Mouse (Mus musculus) spleen, postnatal 36 days (tissue): ENCODE measurements around the gene Olfr91.
"Not testable (repeated sequence)": the region's sequence is repeated elsewhere in the genome, so short reads cannot be mapped to it uniquely, and the experiment has no call there.

Source experiments
- DNase-seq, 2 experiments: peaks; one replicate each; pipeline ENCODE4 v3.0.0; 2022; ENCODE audit warnings: low spot score in 2 of 2, mixed read lengths in 1 of 2

Olfr91 gene

DNA sequence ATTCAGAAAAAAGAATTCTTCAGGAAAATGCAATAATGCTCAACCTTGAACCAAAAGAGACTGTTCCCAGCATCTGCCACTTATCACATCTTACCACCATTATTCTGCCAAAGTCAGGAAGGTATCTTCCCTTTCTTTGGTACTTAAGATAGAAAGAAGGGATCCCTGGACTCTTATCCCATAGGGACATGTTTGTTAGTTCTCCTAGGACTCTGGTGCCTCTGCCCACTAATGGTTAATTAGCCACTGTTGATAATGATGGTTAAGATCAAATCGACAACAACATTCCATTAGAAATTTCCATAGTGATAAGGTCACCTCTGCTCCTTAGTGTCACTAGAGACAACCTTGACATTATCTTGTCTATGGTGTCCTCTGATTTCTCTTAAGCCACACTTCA lies at the start of gene Olfr91:
TSS of gene Olfr91 (minus strand) at position 101 of the 400 bp plus-strand sequence.
- no peak for DNase-seq

DNA sequence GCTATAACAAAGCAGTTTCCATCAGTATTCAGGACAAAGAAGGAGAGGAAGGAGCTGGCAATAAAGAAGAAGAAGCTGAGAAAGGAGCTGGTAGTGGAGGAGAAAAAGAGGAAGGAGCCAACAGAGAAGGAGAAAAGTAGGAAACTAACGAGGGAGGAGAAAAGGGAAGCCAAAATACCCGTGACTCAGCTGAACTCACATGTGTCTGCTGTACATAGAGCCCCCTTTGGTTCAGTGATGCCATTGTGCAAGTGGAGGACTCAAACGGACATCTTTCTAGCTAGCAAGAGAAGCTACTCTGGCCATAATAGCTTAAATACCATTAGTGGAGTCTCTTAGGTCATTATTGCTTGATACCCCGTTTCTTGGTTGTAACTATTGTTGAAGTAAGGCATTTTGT lies 33.3 kb upstream of the Olfr91 start:
- not testable (repeated sequence) for DNase-seq

DNA sequence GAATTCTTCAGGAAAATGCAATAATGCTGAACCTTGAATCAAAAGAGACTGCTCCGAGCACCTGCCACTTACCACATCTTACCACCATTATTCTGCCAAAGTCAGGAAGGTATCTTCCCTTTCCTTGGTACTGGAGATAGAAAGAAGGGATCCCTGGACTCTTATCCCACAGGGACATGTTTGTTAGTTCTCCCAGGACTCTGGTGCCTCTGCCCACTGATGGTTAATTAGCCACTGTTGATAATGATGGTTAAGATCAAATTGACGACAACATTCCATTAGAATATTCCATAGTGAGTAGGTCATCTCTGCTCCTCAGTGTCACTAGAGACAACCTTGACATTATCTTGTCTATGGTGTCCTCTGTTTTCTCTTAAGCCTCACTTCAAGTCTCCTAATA lies 21.9 kb upstream of the Olfr91 start, which contains the start of gene Olfr92:
TSS of gene Olfr92 (minus strand) at position 101 of the 400 bp plus-strand sequence.
- no peak for DNase-seq

DNA sequence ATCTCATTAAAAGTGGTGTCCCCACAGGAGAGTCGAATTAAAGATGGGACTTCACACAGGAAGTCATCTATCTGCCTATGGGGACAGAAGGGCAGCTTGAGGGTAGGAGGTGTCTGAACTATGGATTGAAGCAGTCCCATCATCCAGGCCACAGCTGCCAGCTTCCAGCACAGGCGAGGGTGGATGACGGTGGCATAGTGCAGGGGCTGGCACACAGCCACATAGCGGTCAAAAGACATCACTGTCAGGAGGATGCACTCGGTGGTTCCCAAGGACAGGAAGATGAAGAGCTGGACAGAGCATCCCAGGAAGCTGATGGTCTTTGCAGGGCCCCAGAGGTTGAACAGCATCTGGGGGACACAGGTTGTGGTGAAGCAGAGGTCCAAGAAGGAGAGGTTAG lies 4.8 kb downstream of the Olfr91 start:
- DNase-seq = no peak

DNA sequence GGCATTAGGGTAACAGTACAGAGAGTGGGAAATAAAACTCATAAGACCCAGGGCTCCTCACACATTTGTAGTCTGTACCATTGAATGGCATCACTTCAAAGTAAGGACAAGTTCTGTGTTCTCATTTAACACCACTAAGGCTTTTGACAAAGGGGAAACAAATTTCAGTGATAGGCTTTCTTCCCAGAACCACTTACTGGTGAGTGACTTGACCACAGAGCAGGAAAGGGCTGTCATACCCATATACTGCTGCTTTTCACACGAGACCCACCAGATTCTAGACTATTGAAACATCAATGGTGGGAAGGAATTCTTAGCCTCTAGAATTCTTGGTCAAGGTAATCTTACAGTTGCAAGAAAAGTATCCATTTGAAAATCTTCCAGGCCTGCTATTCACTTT lies 5.9 kb downstream of the Olfr91 start:
- no peak for DNase-seq

DNA sequence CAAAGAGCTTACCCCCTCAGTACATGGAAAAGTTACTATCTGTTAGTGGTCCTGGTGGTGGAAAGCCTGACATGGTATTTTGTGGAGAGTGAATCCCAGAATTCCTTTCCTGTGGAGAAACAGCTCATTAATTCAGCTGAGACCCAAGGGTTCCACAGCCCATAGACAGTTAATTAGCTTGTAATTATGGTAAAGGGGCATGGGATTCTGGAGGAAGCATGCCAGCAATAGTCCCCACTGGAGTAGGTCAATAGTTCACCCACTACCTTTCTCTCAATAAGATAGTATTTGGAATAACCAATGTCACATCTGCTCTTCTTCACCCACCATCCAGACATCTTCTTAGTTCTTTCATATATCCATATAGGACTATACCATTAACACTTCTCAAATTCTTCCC lies 9.7 kb downstream of the Olfr91 start, which contains the start of gene Olfr90:
TSS of gene Olfr90 (minus strand) at position 101 of the 400 bp plus-strand sequence.
- no peak for DNase-seq

DNA sequence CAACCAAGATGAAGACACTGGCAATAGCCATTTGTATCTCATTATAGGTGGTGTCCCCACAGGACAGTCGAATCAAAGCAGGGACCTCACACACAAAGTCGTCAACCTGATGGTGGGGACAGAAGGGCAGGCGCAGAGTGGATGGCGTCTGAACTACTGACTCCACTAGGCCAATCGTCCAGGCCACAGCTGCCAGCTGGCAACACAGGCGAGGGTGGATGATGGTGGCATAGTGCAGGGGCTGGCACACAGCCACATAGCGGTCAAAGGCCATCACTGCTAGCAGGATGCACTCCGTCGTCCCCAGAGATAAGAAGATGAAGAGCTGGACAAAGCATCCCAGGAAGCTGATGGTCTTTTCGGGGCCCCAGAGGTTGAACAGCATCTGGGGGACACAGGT lies 12.5 kb downstream of the Olfr91 start:
- no peak for DNase-seq

DNA sequence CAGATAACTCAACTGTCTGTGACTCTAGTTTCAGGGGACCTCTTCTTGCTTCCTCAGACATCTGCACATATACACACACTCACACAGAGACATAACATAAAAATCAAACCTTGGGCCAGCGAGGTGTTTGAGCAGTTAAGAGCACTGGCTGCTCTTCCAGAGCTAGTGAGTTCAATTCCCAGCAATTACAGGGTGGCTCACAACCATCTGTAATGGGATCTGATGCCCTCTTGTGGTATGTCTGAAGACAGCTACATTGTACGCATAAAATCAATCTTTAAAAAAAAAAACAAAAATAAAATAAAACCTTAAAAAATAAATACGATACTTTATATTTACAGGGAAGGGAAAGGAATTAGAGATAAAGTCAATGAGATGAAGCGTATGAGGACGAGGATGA lies 13.4 kb downstream of the Olfr91 start:
- DNase-seq = no peak

DNA sequence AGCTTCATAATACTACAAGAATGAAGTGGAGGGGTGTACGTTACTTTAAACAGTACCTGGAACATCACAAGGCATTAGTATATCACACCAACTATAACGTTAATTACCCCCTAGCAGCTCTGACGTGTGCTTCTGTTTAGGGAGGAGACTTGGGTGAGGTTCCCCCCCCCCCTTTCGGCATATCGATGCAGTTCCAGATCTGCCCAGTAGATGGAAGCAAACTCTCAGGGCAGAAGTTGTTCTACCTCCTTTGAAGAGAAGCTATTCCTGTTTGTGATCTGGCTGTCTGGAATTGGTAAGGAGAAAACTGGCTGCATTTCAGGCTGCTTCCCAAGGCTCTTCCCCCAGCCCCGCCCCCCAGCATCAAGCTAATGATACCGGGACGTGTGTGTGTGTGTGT lies 14.8 kb downstream of the Olfr91 start:
- peak in 1 of 2 experiments; percentile 11 for DNase-seq

DNA sequence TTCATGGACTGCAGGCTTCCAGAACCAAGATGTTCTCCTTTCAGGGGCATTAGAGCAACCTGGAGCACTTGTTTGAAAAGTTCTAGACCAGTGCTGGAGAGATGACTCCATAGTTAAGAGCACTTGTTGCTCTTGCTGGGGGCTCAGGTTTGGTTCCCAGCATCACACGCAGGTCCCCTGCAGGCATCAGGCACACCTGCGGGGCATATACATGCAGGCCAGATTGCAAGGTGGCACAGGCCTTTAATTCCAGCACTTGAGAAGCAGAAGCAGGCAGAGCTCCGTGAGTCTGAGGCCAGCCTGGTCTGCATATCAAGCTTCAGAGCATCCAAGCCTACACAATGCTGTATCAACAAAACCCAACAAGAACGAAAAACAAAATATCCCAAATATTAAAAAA lies 16.4 kb downstream of the Olfr91 start:
- no peak for DNase-seq

DNA sequence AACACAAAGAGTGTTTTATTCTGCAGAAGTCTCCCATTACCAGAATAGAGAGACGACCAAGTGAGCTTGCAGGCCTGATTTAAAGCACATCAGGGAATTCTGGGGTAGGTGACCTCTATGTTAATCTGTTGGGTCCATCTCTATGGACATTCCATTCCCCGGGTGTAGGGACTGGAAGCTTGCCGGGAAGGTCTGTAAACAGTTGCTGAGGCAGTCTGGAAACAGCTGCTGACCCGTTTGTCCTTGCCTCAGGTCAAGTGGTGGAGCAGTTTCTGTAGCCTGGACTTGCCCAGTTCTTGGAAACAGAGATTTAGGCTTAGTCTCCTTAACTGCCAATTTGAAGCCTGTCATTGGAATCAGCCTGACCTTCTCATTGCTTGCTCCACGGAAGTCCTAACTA lies 18.0 kb downstream of the Olfr91 start:
- no peak for DNase-seq

DNA sequence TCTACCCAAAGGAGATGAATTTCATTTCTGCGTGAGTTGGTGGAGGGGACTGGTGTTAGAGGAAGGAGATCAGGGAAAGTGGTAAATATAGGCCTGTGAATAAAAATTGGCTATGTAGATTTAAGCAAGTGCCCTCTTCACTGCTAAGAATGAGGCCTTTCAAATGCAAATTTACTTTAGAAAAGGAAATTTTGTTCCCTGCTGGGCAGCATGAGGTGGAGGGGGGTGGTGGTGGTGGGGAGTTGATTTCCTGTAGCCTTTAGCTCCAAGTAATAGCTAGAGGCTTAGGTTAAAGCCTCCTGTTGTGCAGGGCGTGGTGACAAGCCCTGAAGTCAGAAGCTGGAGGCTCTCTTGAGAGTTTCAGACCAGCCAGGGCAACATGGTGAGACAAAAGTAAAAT lies 19.1 kb downstream of the Olfr91 start:
- no peak for DNase-seq

DNA sequence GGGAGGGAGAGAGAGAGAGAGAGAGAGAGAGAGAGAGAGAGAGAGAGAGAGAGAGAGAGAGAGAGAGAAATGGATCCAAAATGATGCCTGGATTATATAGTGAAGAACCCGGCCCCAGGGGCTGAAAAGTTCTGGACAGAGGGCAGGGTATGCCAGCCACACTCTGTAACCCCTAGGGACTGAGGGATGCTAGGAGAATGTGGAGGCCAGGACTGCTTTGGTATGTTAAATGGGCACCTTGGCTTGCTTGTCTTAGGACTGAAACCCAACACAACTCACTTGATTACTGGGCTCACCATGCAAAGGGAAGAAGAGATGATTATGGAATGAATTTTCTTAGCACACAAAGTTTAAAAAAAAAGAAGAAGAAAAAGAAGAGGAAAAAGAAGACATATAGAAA lies 19.9 kb downstream of the Olfr91 start:
- DNase-seq = no peak

DNA sequence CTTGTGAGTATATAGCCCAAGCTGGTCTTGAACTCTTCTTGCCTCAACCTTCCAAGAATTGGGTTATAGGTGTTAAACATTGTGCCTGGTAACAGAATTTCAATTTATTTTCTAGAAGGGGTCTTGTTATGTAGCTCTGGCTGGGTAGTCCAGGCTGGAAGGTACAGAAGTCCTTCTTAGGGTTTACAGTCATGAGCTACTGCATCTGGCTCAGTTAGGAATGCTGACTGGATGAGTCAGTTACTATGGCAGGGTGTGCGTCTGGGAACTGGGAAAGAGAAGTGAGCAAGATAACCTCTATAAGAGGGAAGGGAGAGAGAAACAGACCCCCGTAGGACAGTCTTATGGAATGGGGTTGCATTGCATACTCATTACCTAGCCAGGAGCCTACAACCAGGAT lies 22.3 kb downstream of the Olfr91 start:
- DNase-seq = no peak

DNA sequence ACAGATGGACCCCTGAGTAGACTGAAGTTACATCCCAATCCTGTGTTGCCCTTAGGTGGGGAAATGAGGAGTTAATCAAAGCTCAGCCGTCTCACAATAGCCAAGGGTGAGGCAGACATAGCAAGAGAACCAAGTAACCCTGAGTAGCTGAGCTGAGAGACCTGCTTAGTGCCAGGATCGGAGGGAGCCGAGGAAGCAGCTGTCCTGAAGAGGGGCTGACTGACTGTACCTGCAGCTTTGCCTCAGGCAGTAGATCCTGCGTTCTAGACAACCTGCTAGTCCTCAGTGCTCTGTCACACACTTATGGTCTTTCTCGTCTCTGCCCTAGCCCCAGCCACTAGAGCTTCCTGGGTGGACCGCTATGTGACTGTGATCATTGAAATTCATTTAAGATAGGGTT lies 22.9 kb downstream of the Olfr91 start:
- DNase-seq = no peak

DNA sequence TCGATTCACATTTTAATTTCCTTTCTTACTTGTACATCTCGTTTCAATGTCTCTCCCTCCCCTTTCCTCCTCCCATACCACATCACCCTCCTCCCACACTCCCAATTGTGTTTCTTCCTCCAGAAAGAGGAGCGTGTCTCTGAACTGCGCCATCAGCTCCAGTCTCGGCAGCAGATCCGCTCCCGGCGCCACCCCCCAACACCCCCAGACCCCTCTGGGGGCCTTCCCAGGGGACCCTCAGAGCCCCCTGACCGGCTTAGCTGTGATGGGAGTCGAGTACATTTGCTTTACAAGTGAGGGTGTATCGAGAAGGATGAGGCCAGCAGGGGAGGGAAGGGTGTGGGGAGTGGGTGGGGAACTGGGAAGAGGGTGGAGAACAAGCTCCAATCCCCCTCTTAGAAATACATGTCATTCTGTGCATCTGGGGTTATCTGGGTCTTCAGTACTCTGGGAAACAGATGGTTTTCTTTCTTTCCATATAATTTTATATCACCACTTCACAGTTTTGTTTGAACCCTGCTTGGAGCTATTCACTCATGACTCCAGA lies 25.3 kb downstream of the Olfr91 start:
- DNase-seq = no peak

DNA sequence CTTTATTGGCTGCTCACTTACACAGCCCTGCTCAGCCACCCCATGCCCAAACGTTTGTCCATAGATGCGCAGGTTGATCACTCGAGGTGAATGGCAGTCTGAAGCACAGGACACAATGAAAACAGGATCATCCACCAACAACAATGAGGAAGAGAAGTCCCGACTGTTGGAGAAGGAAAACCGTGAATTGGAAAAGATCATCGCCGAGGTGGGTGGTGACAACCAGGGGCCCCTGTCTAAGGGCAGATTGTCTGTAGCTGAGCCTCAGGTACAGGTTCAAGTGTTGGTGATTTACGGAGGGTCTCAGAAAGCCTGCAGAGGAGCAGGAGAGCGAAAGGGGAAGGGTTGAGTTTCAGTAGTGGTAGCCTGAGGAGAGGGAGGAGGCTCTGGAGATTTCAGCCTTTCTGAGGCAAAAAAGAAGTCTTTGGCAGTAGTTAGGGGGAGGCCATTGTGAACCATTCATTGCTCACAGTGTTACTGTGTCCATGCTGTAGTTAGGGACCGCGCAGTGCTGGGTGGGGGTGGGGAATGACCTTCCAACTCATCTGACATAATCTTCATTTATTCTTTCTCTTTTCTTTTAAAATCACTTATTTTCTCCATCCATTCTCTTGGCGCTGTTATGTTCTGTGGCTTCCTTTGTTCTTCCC lies 25.9 kb downstream of the Olfr91 start:
- no peak for DNase-seq

DNA sequence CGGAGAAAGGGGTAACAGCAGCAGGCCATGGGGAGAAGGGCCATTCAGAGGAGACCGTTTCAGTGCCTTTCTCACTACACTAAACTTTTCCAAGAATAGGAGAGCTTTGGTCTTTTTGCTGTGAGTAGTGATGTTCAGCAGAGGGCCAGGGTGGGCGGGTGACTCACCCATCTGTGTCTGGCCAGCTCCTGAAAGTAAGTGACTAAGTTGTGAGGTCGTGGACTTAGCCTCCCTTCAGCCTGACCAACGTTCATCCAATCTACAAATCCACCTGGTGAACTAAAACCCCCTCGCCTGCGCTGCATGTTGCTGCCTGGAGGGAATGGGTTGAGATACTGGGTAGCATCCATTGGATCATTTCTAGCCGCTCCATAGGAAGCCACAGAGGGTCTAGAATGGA lies 28.0 kb downstream of the Olfr91 start:
- no peak for DNase-seq

DNA sequence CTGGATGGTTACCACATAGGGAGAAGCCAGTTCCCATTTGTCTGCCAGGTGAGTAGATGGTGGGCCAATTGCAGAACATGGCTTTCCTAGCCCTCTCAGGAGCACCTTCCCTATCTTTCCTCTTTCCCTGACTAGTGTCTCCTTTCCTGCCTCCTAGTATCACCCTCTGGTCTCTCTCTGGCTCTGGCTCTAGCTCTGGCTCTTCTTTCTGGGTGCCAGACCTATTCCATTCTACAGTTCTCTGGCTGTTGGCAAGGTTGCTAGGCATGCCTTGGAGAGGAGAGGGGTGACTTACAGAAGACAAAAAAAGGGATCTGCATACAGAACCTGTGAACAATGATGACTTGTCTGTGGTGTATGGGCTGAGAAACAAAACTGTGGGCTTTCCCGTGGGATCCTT lies 30.2 kb downstream of the Olfr91 start:
- no peak for DNase-seq

DNA sequence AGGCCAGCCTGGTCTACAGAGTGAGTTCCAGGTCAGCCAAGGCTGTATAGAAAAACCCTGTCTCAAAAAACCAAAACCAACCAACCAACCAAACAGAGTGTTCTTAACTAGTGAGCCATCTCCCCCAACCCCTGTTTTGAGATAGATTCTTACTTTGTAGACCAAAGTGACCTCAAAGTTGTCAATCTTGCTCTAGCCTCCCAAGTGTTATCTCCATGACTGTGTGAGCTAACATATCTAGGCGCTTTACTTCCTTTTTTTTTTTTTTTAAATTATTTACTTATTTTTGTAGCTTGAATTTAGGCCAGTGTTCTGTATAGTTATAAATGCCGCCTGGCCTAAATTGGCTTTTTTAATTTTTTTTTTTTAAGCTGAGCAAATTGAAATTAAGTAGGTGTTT lies 32.1 kb downstream of the Olfr91 start:
- no peak for DNase-seq

DNA sequence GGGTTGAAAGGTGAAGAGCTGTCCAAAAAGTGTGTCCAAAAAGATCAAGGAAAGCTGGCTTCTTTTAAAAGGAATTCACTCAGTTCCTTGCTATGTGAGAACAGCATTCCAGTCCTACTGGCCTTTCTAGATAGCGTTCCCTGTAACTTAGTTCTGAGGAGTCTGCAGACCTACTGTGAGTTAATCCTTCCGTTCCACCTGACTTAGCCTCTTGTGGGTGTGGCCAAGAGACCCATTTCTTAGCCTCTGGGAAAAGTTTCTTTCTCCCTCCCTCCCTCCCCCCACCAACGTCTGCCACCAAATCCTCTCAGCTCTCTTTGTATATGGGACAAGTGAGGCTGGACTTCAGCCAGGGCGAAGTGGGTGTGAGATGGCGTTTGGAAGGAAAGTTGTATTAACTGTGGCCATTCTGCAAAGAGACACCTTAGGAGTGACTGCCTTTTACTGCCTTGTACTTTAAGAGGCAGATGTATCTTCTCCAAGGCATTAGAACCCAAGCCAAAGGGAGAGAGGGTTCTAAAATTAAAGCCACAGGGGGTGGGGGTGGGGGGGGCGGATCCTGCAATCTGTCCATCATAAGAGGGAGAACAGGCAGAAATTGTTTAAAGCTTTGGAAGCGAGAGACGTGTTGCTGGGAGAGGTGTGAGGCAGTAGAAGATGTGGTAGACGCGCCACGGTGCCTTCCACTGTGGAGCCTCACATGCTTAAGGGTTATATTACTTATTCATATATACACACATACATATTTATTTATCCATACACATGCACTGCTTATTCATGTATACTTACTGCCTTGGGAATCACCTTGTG lies 34.2 kb downstream of the Olfr91 start:
- DNase-seq = no peak

DNA sequence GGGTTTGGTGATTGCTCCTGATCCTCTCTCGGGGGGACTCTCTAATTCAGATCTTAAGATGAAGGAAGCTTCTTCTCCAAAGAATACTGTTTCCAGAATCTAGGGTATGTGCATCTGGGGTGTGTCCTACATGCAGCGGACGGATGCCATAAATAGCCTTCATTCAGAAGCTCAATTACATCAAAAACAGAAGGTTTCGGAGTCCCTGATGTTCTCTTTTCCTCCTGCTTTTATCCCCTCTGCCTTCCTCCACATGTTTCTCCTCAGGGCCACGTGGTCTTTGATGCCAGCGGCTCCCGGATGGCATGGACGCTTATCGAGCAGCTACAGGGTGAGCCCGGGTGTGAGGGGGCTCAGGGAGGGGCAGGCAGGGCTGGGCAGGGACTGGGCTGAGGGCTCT lies 35.0 kb downstream of the Olfr91 start:
- DNase-seq = no peak

DNA sequence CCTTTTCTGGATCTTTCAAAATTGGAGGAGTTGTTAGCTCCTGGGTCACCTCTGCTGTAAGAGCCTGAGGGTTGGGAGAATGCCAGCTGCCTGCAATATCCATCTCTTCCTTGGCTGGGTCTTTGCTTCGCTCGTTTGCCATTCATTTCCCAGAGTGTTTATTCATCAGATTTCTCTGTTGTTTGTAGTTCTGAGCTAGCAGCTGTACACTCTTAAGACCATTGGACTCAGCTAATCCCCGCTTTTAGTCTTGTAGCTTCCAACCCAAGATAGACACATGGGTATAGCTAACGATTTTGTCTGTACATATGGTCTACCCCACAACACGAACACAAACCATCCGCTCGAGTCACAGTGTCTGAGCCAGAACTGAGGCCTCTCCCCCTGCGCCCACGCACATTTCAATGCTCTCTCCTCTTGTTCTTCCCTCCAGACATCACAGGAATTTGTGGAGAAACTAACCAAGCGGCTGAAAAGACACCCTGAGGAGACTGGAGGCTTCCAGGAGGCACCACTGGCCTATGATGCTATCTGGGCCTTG lies 35.9 kb downstream of the Olfr91 start:
- no peak for DNase-seq
